Mouse (Mus musculus) kidney, adult 2 months (tissue): Measurements from ENCODE around the gene Abcc12.

ENCODE experiments used
- CTCF ChIP-seq: fragments of 200-500 bp; conservative IDR thresholded peaks from 2 replicates; pipeline ENCODE4 v1.5.1; 2011; ENCODE audit warnings: low read depth, mild to moderate bottlenecking, control low read depth, low read length, moderate library complexity, mixed read lengths; ENCODE audit not compliant: insufficient read depth, insufficient read length
- POLR2A ChIP-seq: fragments of 200-500 bp; IDR thresholded peaks from one replicate; pipeline ENCODE4 v1.6.1; 2011; ENCODE audit warnings: low read depth, low read length, control low read depth

DNA sequence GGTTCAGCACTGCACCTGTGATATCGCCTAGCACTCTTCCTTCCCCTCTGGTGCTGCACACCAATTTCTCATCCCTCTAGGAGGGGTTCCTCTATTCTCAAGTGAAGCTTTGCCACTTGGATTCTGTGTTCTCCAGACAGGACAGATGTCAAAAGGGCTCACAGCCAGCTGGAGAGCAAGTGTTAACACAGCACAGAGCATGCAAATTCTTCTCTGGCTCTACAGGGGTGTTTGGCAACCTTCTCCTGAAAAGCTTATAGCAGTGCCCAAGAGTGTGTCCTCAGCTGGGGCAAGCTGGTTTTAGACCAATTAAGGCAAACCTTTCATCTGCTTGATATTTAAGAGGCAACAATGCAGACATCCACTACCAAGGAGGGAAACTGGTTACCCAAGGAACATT is 66.3 kb downstream of the Abcc12 start:
- no peak for TF ChIP-seq CTCF
- no peak for TF ChIP-seq POLR2A
